Comparison of ENCODE assay signal across 17 mouse cellular contexts in the genomic region with DNA sequence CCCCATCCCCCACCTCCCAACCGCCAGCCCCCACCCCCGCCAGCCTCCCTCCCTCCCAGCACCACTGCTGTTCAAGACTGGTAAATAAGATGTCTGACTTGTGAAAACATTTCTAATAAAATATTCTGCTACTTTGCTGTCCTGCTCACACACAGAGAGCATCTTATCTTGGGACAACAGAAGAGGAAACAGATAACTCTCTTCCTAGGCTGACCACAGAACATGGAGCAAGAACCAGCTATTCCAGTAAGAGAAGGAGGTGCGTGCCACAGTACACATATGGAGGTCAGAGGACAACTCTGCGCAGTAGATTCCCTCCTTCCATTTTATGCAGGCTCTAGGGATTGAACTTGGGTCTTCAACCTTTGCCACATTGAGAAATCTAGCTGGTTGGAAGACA. TPM values are rescaled to one million over a fixed set of nuclear protein-coding genes. Genes with fewer than 3 reads are reported as not detected.
A peak's percentile ranks its signal among the peaks of the same experiment; 100 is the strongest.
DNase-seq lines count a peak whose midpoint lies in the region; ATAC-seq and TF ChIP-seq lines count a peak whose summit lies in the region.
"Had no signal": no experiment of that assay in that cellular context is flagged by ENCODE, and none has a peak within 500 bp of the region (broad histone marks: within the 10 kb centered on the region; RNA-seq: fewer than 3 reads in every experiment).

No protein-coding gene starts in this region.

- TF ChIP-seq POLR2A in thymus, adult 2 months (IDR thresholded peaks at IDR 0.05; ENCODE audit: control insufficient read depth, extremely low read depth, insufficient read depth, low read length, poor library complexity): no peak

- H3K36me3 ChIP-seq in heart, embryonic 12.5 days: peaks cover 5% of the 10 kb centered on the region; the same call in 1 of the 2 replicates
- H3K36me3 ChIP-seq in thymus, adult 2 months (ENCODE audit: control insufficient read depth, insufficient read depth, low read length): no peaks in the 10 kb centered on the region
- no peaks in the 10 kb centered on the region; the same call in 1 of the 2 replicates for H3K36me3 ChIP-seq in liver, embryonic 14.5 days (replicated peaks; ENCODE audit: control insufficient read depth, insufficient read depth, low read depth)

- ATAC-seq in heart, embryonic 12.5 days (ENCODE audit: insufficient number of reproducible peaks, low FRiP score): peak; percentile 75; the same call in 1 of the 2 replicates
- peak; percentile 77 for ATAC-seq in liver, embryonic 14.5 days (ENCODE audit: insufficient read depth)

- WGBS in heart, embryonic 12.5 days: 63% methylated on average over 4 of the region's 4 CpGs
- 94% methylated on average over 4 of the region's 4 CpGs for whole genome bisulfite sequencing in thymus, adult 2 months
- WGBS in liver, embryonic 14.5 days (ENCODE audit: insufficient replicate concordance): 14% methylated on average over 4 of the region's 4 CpGs

- intact Hi-C loops in heart, postnatal 36 days (cut with DNase I): no loop called here

- no peak overlapping the region for H3K4me3 ChIP-seq in heart, embryonic 12.5 days
- no peak overlapping the region for H3K4me3 ChIP-seq in thymus, adult 2 months (ENCODE audit: control insufficient read depth, insufficient read depth, low read length)
- no peak overlapping the region for H3K4me3 ChIP-seq in liver, embryonic 14.5 days (ENCODE audit: insufficient read depth in 1 of 2, low read depth in 2 of 2, low read length in 2 of 2)
- H3K4me3 ChIP-seq: heart, embryonic 10.5 days had no signal

- DNase-seq in heart, postnatal 36 days: no peak
- DNase-seq in thymus, adult 2 months: no peak
- DNase-seq in thymus, postnatal 10 days (ENCODE audit: low spot score in 2 of 2): no peak
- DNase-seq in liver, embryonic 14.5 days (ENCODE audit: low read depth in 3 of 3, low spot score in 3 of 3): no peak
- no peak for DNase-seq in adrenal gland, postnatal 25 days
- DNase-seq in kidney, postnatal 14 days: no peak
- DNase-seq in embryo, embryonic 10 days (ENCODE audit: low spot score): no peak
- DNase-seq: B cell, adult 2 months; cerebellum, adult 11-12 months; kidney, postnatal 4 days; right cerebral cortex, postnatal 25 days had no signal

- TF ChIP-seq CTCF in thymus, adult 2 months (IDR thresholded peaks at IDR 0.05; ENCODE audit: borderline replicate concordance, control insufficient read depth, extremely low read depth, insufficient read depth, low read length, poor library complexity): no peak
- no peak for TF ChIP-seq CTCF in liver, embryonic 14.5 days (IDR thresholded peaks at IDR 0.05; ENCODE audit: low read depth)

- TF ChIP-seq EP300 in liver, embryonic 14.5 days (IDR thresholded peaks at IDR 0.05; ENCODE audit: low read depth): peak; percentile 60

- H3K4me2 ChIP-seq in heart, embryonic 12.5 days: no peak overlapping the region
- peak overlapping the region; percentile 24; the same call in 1 of the 2 replicates for H3K4me2 ChIP-seq in liver, embryonic 14.5 days (ENCODE audit: low read depth)

- no peak overlapping the region for H3K9ac ChIP-seq in heart, embryonic 12.5 days
- no peak overlapping the region for H3K9ac ChIP-seq in liver, embryonic 14.5 days (replicated peaks)

- H3K4me1 ChIP-seq in heart, embryonic 12.5 days (replicated peaks): peaks cover 17% of the 10 kb centered on the region
- H3K4me1 ChIP-seq in thymus, adult 2 months (replicated peaks; ENCODE audit: control insufficient read depth, insufficient read depth, low read length): peaks cover 7% of the 10 kb centered on the region
- peaks cover 18 to 28% of the 10 kb centered on the region in 2 experiments for H3K4me1 ChIP-seq in liver, embryonic 14.5 days (replicated peaks; ENCODE audit: control insufficient read depth in 2 of 2, insufficient read depth in 2 of 2, low read length in 1 of 2)

- H3K27ac ChIP-seq in heart, embryonic 12.5 days (ENCODE audit: poor library complexity, severe bottlenecking): peak overlapping the region; percentile 86
- H3K27ac ChIP-seq in thymus, adult 2 months (ENCODE audit: control insufficient read depth, insufficient read depth, low read length): peak overlapping the region; percentile 32
- no peak overlapping the region; the same call in 1 of the 2 replicates for H3K27ac ChIP-seq in liver, embryonic 14.5 days
- H3K27ac ChIP-seq: heart, embryonic 10.5 days; macrophage had no signal

- H3K27me3 ChIP-seq in heart, embryonic 12.5 days (replicated peaks): no peaks in the 10 kb centered on the region
- H3K27me3 ChIP-seq in thymus, adult 2 months (ENCODE audit: control insufficient read depth, insufficient read depth, low read length): no peaks in the 10 kb centered on the region
- no peaks in the 10 kb centered on the region for H3K27me3 ChIP-seq in liver, embryonic 14.5 days (ENCODE audit: control insufficient read depth, insufficient read depth, low read length)

- H3K9me3 ChIP-seq in heart, embryonic 12.5 days (replicated peaks): peaks cover 9% of the 10 kb centered on the region; the same call in 1 of the 2 replicates
- no peaks in the 10 kb centered on the region for H3K9me3 ChIP-seq in liver, embryonic 14.5 days (ENCODE audit: control insufficient read depth, low read length)

RNA-seq across cellular contexts. Expression of a gene that starts 44.6 kb away (rescaled TPM):
- not detected in 2 replicates for polyA plus RNA-seq in heart, embryonic 12.5 days (2016; fragmentation: Nextera tagmentation; extraction: Ambion mirVana)
- total RNA-seq in heart, postnatal 36 days (2021): not detected
- polyA plus RNA-seq in thymus, adult 2 months (2012; rRNA removed): 1.5 TPM in 1 of 2 replicates, not detected in the other
- not detected in 2 replicates for polyA plus RNA-seq in liver, embryonic 14.5 days (2012; rRNA removed)
- not detected in 2 replicates for polyA plus RNA-seq in liver, embryonic 14.5 days (2014; fragmentation: Nextera tagmentation; extraction: Ambion mirVana)
- total RNA-seq in adrenal gland, postnatal 25 days (2021): not detected in 2 replicates
- total RNA-seq: ES-E14; left cerebral cortex, postnatal 25 days had no signal
- polyA plus RNA-seq: frontal cortex, adult 2 months; heart, embryonic 10.5 days; macrophage had no signal

RNA-seq across cellular contexts. Expression of a gene that starts 45.2 kb away (rescaled TPM):
- 27.5 and 27.8 TPM in 2 replicates for polyA plus RNA-seq in heart, embryonic 12.5 days (2016; fragmentation: Nextera tagmentation; extraction: Ambion mirVana)
- total RNA-seq in heart, postnatal 36 days (2021): 10 to 100 TPM; 21.8 to 24.0 TPM
- polyA plus RNA-seq in thymus, adult 2 months (2012; rRNA removed): 18.2 and 23.1 TPM in 2 replicates
- polyA plus RNA-seq in liver, embryonic 14.5 days (2012; rRNA removed): 2.7 and 3.5 TPM in 2 replicates
- polyA plus RNA-seq in liver, embryonic 14.5 days (2014; fragmentation: Nextera tagmentation; extraction: Ambion mirVana): 7.9 and 9.6 TPM in 2 replicates
- 47.2 and 52.3 TPM in 2 replicates for total RNA-seq in adrenal gland, postnatal 25 days (2021)
